Mouse (Mus musculus) heart, embryonic 12.5 days (tissue): ENCODE measurements at regions not wholly inside any gene's neighbourhood (a gene's known extent, or its start where the extent isn't known, plus 50 kb on each side); places are given as distances from the start of the nearest gene placed in this dataset.

Source experiments
- ATAC-seq: fragments of 200-750 bp; cut with Nextera tagmentation; 2 replicates; pipeline ENCODE4 v1.8.0; 2017; ENCODE audit warnings: moderate TSS enrichment, moderate library complexity; ENCODE audit not compliant: insufficient number of reproducible peaks, low FRiP score
- H3K27ac ChIP-seq: fragments of 300-500 bp; sonication (generic); 2 replicates; pipeline ENCODE4 v1.5.1; 2016; ENCODE audit warnings: mild to moderate bottlenecking, moderate library complexity; ENCODE audit not compliant: poor library complexity, severe bottlenecking
- H3K27me3 ChIP-seq: fragments of 300-500 bp; sonication (generic); replicated peaks from 2 replicates; pipeline ENCODE4 v1.6.1; 2016; ENCODE audit warnings: mild to moderate bottlenecking, moderate library complexity
- H3K36me3 ChIP-seq: fragments of 300-500 bp; sonication (generic); 2 replicates; pipeline ENCODE4 v1.6.1; 2016; ENCODE audit warnings: mild to moderate bottlenecking, moderate library complexity
- H3K4me1 ChIP-seq: fragments of 300-500 bp; sonication (generic); replicated peaks from 2 replicates; pipeline ENCODE4 v1.6.1; 2016; ENCODE audit warnings: mild to moderate bottlenecking
- H3K4me2 ChIP-seq: fragments of 300-500 bp; sonication (generic); 2 replicates; pipeline ENCODE4 v1.6.1; 2016; ENCODE audit warnings: mild to moderate bottlenecking, moderate library complexity
- H3K4me3 ChIP-seq: fragments of 300-500 bp; sonication (generic); 2 replicates; pipeline ENCODE4 v1.5.1; 2016; ENCODE audit warnings: mild to moderate bottlenecking
- H3K9ac ChIP-seq: fragments of 300-500 bp; sonication (generic); 2 replicates; pipeline ENCODE4 v1.6.1; 2016; ENCODE audit warnings: mild to moderate bottlenecking, moderate library complexity
- H3K9me3 ChIP-seq: fragments of 300-500 bp; sonication (generic); replicated peaks from 2 replicates; pipeline ENCODE4 v1.6.1; 2016; ENCODE audit warnings: mild to moderate bottlenecking, moderate library complexity
- WGBS: fragments of 180-500 bp; shearing (Covaris S2); methylation state at CpG from one replicate; pipeline ENCODE4 v1.1.7; 2016; 5-methylcytosine and 5-hydroxymethylcytosine counted together

GRCm38 (mm10) chr6:12140596-12140995 is 233.0 kb downstream of the Phf14 start:
- Histone ChIP-seq H3K9ac (no peak overlapping the region), H3K9me3 (no peaks in the 10 kb centered on the region), H3K27ac (no peak overlapping the region), H3K36me3 (no peaks in the 10 kb centered on the region), H3K27me3 (no peaks in the 10 kb centered on the region), H3K4me3 (no peak overlapping the region), H3K4me2 (no peak overlapping the region), H3K4me1 (no peaks in the 10 kb centered on the region)
- 71% methylated on average over 2 of the region's 2 CpGs for WGBS
- no peak for ATAC-seq

DNA sequence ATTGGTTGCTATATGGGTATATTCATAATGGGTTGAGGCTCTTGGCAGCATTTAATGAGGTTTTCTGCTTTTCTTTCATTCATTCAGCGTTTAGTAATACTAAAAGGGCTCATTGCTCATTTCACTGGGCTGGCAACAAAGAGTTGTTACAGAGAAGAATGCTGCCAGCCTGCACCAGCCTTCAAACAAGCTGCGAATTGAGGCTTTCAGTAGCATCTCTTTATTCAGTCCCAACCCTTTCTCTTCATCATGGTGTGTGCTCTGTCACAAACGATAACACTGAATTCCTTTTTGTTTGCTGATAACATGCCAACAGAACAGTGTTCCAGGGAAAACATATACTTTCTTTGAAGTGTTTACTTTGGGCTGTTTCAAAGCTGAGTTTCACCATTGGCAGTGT is 237.6 kb downstream of the Phf14 start:
- Histone ChIP-seq H3K9me3 (no peaks in the 10 kb centered on the region), H3K4me1 (no peaks in the 10 kb centered on the region), H3K27me3 (no peaks in the 10 kb centered on the region), H3K4me3 (no peak overlapping the region), H3K27ac (no peak overlapping the region), H3K4me2 (no peak overlapping the region), H3K36me3 (no peaks in the 10 kb centered on the region), H3K9ac (no peak overlapping the region)
- 64% methylated on average over 3 of the region's 3 CpGs for WGBS
- no peak for ATAC-seq

DNA sequence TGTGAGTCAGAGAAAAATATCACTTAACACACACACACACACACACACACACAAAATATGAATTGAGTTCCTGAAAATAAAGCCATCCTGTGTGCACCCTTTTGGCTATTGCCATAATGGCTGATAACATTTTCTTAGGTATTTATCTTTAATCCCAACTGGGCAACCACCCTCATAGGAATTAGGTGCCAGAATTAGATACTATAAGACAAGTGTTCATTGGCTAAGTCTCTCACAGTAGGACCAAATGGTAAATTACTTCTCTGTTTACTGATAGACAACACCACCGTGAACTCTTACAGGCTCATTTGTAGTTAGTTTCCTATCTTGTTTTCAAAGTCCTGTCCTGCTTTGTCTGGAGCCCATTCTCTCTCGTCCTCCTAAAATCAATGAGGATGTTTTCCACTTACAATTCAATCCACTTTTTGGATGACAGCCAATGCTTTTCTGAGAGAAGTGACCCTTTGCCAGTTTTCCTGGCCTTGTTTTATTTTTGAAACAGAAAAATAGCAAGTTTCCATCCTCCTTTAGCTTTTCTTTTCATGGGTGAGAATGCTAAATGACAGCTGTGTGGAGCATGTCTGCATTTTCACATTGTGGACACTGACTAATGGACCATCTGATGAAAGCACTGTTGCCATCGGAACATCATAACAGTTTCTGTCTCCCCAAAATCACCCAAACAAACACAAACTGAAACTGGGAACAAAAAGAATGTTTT is 243.2 kb downstream of the Phf14 start:
- ATAC-seq: no peak
- H3K36me3 ChIP-seq: no peaks in the 10 kb centered on the region
- no peak overlapping the region for H3K27ac ChIP-seq
- H3K9ac ChIP-seq: no peak overlapping the region
- no peak overlapping the region for H3K4me3 ChIP-seq
- no peaks in the 10 kb centered on the region for H3K9me3 ChIP-seq
- H3K4me1 ChIP-seq: no peaks in the 10 kb centered on the region
- no peak overlapping the region for H3K4me2 ChIP-seq
- H3K27me3 ChIP-seq: no peaks in the 10 kb centered on the region
- WGBS: 45% methylated on average over 3 of the region's 3 CpGs

DNA sequence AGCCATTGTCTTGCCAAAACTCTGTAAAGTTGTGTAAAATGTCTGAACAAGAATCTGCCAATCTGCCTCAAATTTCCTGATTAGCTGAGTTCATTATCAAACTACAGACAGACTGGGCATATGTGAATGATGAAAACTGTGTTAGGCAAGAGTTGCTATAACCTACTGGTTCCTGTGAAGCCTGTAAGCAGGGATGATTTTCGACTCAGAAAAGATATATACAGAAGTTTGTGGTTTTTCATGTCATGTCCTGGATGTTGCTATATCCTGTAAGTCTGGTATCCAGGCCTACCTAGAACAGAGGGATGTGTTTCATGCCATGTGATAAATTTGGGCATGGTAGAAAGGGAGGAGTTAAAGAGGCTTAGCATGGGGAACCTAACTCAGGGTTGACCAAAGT is 256.4 kb downstream of the Phf14 start:
- no peaks in the 10 kb centered on the region for H3K9me3 ChIP-seq
- no peak for ATAC-seq
- H3K4me1 ChIP-seq: no peaks in the 10 kb centered on the region

DNA sequence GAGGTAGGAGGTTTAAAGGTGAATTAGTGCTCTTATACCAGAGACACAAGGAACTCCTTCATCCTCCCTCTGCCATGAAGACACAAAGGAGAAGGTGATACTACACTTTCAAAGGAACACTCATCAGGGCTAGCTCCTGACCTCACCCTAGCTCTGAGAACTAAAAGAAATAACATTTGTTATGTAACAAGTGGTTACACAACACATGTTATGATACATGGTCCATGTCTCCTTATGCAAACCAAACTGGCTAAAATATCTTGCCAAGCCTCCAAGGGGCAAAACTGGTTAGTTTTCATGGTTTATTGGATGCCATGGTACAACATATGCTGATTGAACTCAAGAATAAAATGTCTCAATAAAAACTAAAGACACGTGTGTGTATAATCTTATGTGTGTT is 260.9 kb downstream of the Phf14 start:
- 83% methylated on average over 1 of the region's 1 CpGs for WGBS
- H3K4me1 ChIP-seq: no peaks in the 10 kb centered on the region
- no peak overlapping the region for H3K9ac ChIP-seq
- no peak overlapping the region for H3K27ac ChIP-seq
- no peaks in the 10 kb centered on the region for H3K9me3 ChIP-seq
- H3K36me3 ChIP-seq: no peaks in the 10 kb centered on the region
- no peaks in the 10 kb centered on the region for H3K27me3 ChIP-seq
- H3K4me3 ChIP-seq: no peak overlapping the region
- no peak overlapping the region for H3K4me2 ChIP-seq
- ATAC-seq: no peak

More for the DNA sequence above, 256.4 kb downstream of the Phf14 start:
- Histone ChIP-seq H3K27me3 (no peaks in the 10 kb centered on the region), H3K9ac (no peak overlapping the region), H3K27ac (no peak overlapping the region), H3K4me3 (no peak overlapping the region), H3K36me3 (no peaks in the 10 kb centered on the region), H3K4me2 (no peak overlapping the region)
- 65% methylated on average over 1 of the region's 1 CpGs for WGBS

- no peak overlapping the region for H3K4me3 ChIP-seq
- no peaks in the 10 kb centered on the region for H3K4me1 ChIP-seq
- 57% methylated on average over 7 of the region's 7 CpGs for WGBS
- no peak for ATAC-seq
- no peak overlapping the region for H3K9ac ChIP-seq
- H3K4me2 ChIP-seq: no peak overlapping the region
- no peaks in the 10 kb centered on the region for H3K27me3 ChIP-seq
- no peaks in the 10 kb centered on the region for H3K36me3 ChIP-seq
- no peak overlapping the region for H3K27ac ChIP-seq
- H3K9me3 ChIP-seq: no peaks in the 10 kb centered on the region
These were observed 261.8 kb downstream of the Phf14 start for GRCm38 (mm10) chr6:12169431-12169830.

DNA sequence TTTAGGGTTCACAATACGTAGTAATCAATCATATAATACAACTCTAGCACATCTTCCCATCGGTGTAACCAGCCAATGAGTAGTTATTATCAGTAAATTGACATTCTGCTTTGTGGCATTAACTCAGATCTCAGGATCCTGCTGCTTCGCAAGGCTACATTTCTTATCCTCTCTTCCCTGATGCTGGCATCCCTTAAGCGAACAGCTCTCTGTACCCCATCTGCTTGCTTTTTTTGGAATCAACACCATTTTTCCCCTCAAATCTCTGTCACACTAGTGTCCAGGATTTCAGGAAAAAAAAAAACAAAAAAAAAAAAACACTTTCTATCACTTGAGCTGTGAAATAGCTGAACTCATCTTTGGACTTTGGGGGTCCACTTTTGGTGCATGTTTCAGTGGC is 263.1 kb downstream of the Phf14 start:
- no peaks in the 10 kb centered on the region for H3K27me3 ChIP-seq
- H3K4me3 ChIP-seq: no peak overlapping the region
- no peak overlapping the region for H3K9ac ChIP-seq
- no peaks in the 10 kb centered on the region for H3K36me3 ChIP-seq
- H3K4me1 ChIP-seq: no peaks in the 10 kb centered on the region
- no peak overlapping the region for H3K27ac ChIP-seq
- no peak overlapping the region for H3K4me2 ChIP-seq
- no peak for ATAC-seq
- WGBS: 76% methylated on average over 4 of the region's 4 CpGs
- no peaks in the 10 kb centered on the region for H3K9me3 ChIP-seq

GRCm38 (mm10) chr6:12171189-12171588 is 263.6 kb downstream of the Phf14 start:
- no peaks in the 10 kb centered on the region for H3K9me3 ChIP-seq
- WGBS: 73% methylated on average over 2 of the region's 2 CpGs
- no peak overlapping the region for H3K9ac ChIP-seq
- H3K4me1 ChIP-seq: no peaks in the 10 kb centered on the region
- ATAC-seq: no peak
- H3K4me3 ChIP-seq: no peak overlapping the region
- no peaks in the 10 kb centered on the region for H3K36me3 ChIP-seq
- H3K27me3 ChIP-seq: no peaks in the 10 kb centered on the region
- no peak overlapping the region for H3K4me2 ChIP-seq
- no peak overlapping the region for H3K27ac ChIP-seq

DNA sequence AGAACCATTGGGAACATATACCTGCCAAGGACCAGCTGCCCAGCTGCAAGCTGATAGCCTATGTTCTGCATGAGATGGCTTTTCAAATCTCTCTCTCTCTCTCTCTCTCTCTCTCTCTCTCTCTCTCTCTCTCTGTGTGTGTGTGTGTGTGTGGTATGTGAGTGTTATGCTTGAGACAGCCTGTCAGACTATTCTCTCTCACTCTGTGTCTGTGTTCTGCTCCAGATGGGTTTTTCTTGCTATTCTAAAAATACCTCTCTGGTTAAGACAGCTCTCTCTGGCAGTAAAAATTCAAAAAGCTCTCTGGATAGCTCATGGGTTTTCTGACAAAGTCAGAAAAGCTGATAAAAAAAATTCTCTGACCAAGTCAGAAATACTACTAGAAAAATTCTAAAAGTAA is 270.4 kb downstream of the Phf14 start:
- H3K36me3 ChIP-seq: no peaks in the 10 kb centered on the region
- H3K9ac ChIP-seq: no peak overlapping the region
- no peak overlapping the region for H3K4me2 ChIP-seq
- no peaks in the 10 kb centered on the region for H3K27me3 ChIP-seq
- ATAC-seq: no peak
- H3K4me3 ChIP-seq: no peak overlapping the region
- no peaks in the 10 kb centered on the region for H3K4me1 ChIP-seq
- no peaks in the 10 kb centered on the region for H3K9me3 ChIP-seq
- no peak overlapping the region for H3K27ac ChIP-seq

DNA sequence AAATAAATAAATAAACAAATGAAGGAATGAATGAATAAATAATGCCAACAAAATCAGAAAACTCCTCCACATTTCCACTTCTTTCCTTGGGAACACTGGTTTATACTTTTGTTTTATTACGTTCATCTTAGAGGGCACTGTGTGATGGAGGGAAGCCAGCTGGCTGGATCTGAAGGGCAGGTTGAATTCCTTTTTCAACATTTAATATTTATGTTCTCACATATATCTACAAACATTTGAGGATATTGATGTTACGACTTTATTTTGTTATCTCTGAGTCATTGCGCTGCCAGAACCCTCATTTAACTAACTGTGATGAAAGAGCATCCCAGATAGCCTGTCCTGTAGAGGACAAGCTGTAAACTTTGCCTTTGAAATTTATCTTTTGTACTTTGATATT is 273.3 kb downstream of the Phf14 start:
- H3K9ac ChIP-seq: no peak overlapping the region
- no peak for ATAC-seq
- H3K36me3 ChIP-seq: no peaks in the 10 kb centered on the region
- no peak overlapping the region for H3K4me3 ChIP-seq
- H3K4me1 ChIP-seq: no peaks in the 10 kb centered on the region
- no peak overlapping the region for H3K27ac ChIP-seq
- no peaks in the 10 kb centered on the region for H3K9me3 ChIP-seq
- 69% methylated on average over 3 of the region's 3 CpGs for WGBS
- no peak overlapping the region for H3K4me2 ChIP-seq
- H3K27me3 ChIP-seq: no peaks in the 10 kb centered on the region

GRCm38 (mm10) chr6:12210190-12210589 is 302.6 kb downstream of the Phf14 start:
- Histone ChIP-seq H3K4me3 (no peak overlapping the region), H3K4me1 (no peaks in the 10 kb centered on the region), H3K27me3 (no peaks in the 10 kb centered on the region), H3K4me2 (no peak overlapping the region), H3K36me3 (no peaks in the 10 kb centered on the region), H3K9me3 (no peaks in the 10 kb centered on the region), H3K27ac (no peak overlapping the region), H3K9ac (no peak overlapping the region)
- 71% methylated on average over 1 of the region's 1 CpGs for WGBS
- no peak for ATAC-seq

DNA sequence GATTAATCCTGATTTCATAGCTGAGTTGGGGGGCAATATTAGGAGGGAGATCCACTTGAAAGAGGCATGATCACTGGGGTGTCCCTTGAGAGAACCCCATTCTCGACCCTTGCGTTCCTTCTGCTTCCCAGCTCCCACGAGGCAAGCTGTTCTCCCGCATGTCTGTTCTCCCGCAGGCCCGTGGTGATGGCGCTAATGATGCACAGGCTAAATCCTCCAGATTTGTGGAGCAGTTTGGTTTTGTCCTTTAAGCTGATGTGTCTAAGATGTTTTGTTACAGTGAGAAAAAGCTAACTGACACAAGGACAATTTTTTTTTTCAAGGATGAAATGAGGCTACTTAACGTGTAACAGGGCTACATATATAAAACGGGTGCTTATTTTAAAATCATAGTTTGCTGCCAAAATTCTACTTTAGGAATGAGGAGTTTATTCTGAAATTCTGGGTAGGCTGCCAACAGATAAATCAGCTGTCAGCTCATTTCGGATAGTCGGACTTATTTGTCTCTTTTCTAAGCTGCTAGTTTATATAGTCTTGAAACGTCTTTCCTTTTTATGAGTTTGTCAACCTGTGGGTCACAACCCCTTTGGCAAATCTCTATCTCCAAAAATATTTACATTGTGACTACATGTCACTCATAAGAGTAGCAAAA is 307.0 kb downstream of the Phf14 start:
- Histone ChIP-seq H3K36me3 (no peaks in the 10 kb centered on the region), H3K27me3 (no peaks in the 10 kb centered on the region), H3K9me3 (0 out of 2 replicates have a peak, but pooled peaks cover 2% of the 10 kb centered on the region), H3K27ac (no peak overlapping the region), H3K9ac (no peak overlapping the region), H3K4me3 (no peak overlapping the region), H3K4me1 (no peaks in the 10 kb centered on the region), H3K4me2 (no peak overlapping the region)
- ATAC-seq: no peak
- WGBS: 81% methylated on average over 12 of the region's 12 CpGs
